Mouse (Mus musculus) cerebellum, postnatal 10 days (tissue): ENCODE measurements around the gene Cirbp.
"Not testable (repeated sequence)": the region's sequence is repeated elsewhere in the genome, so short reads cannot be mapped to it uniquely, and the experiment has no call there.

Experiments used
- DNase-seq, 2 experiments: peaks; one replicate each; pipeline ENCODE4 v3.0.0; 2021; ENCODE audit warnings: mixed read lengths in 2 of 2

Cirbp gene

GRCm38 (mm10) chr10:80164161-80164997 is 1.4 kb upstream of the Cirbp start:
- peak; percentile 72 to 75 for DNase-seq

GRCm38 (mm10) chr10:80164998-80165344 is 814 bp upstream of the Cirbp start:
- DNase-seq, result peak; percentile 99

GRCm38 (mm10) chr10:80166136-80166535 is 351 bp downstream of the Cirbp start:
- DNase-seq, result not testable (repeated sequence)

GRCm38 (mm10) chr10:80167460-80168037 is 1.8 kb downstream of the Cirbp start:
- peak; percentile 99 for DNase-seq

- DNase-seq, result peak; percentile 97
Observed at GRCm38 (mm10) chr10:80168038-80168661, 2.4 kb downstream of the Cirbp start.

GRCm38 (mm10) chr10:80169070-80169469 is 3.3 kb downstream of the Cirbp start:
- DNase-seq, result no peak

GRCm38 (mm10) chr10:80169651-80170050 is 3.9 kb downstream of the Cirbp start:
- DNase-seq, result no peak

- DNase-seq, result no peak
Observed at GRCm38 (mm10) chr10:80170052-80170451, 4.3 kb downstream of the Cirbp start.

GRCm38 (mm10) chr10:80170601-80171021 is 4.8 kb downstream of the Cirbp start:
- DNase-seq, result peak in 1 of 2 experiments; percentile 25

GRCm38 (mm10) chr10:80171252-80171651 is 5.5 kb downstream of the Cirbp start:
- peak in 1 of 2 experiments; percentile 12 for DNase-seq

- peak; percentile 48 to 59 for DNase-seq
Observed at GRCm38 (mm10) chr10:80171760-80172526, 6.2 kb downstream of the Cirbp start.

GRCm38 (mm10) chr10:80172527-80173292 is 6.9 kb downstream of the Cirbp start, which contains the start of gene 1600002K03Rik:
Gene 1600002K03Rik, plus strand, starts transcription at chr10:80172944.
- DNase-seq, result peak; percentile 91

- DNase-seq, result no peak
Observed at GRCm38 (mm10) chr10:80173358-80173757, 7.6 kb downstream of the Cirbp start.

GRCm38 (mm10) chr10:80173955-80174640 is 8.3 kb downstream of the Cirbp start:
- DNase-seq, result no peak

GRCm38 (mm10) chr10:80174705-80175104 is 8.9 kb downstream of the Cirbp start:
- peak; percentile 65 to 67 for DNase-seq

- DNase-seq, result peak; percentile 74 to 78
Observed at GRCm38 (mm10) chr10:80175536-80176269, 9.9 kb downstream of the Cirbp start.

- DNase-seq, result no peak
Observed at GRCm38 (mm10) chr10:80176270-80176834, 10.6 kb downstream of the Cirbp start.

- DNase-seq, result no peak
Observed at GRCm38 (mm10) chr10:80177441-80178279, 11.9 kb downstream of the Cirbp start.
